13 mouse cellular contexts compared by ENCODE assay signal in the genomic region with DNA sequence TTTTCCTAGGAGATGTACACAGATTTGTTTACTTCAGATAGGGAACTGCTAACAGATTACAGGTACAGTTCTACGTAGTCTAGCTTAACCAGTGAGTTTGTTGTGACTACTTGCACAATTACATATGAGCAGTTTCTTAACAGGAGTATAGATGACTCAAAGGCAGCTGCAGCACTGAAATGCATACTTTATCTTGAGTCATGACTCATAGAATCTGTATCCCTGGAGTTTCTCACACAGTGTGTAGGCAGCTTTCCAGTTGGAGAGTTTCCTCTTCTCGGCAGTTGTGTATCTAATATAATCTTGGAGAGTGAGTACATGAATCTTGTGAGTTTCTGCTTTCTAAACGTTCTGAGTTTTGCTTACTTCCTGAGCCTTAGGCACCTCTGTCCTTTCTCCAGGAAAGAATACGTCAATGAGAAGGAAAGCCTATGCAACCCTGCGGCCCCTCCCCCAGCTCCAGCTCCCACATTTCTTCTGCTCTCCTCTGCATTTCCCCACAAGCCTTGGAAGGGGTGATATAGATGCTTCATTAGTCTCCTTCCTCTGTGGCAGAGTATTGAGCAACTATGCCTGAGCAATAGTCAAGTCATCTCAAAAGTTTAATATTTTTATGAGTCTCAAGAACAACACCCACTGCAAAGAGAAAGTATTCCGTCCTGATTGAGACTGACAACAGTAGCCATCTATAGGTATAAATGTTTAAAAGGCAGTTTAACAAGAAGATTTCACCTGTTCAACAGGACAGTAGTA. TPM values are rescaled to one million over a fixed set of nuclear protein-coding genes. Genes with fewer than 3 reads are reported as not detected.
DNase-seq lines count a peak whose midpoint lies in the region; ATAC-seq and TF ChIP-seq lines count a peak whose summit lies in the region.
"Had no signal": no experiment of that assay in that cellular context is flagged by ENCODE, and none has a peak within 500 bp of the region (broad histone marks: within the 10 kb centered on the region; RNA-seq: fewer than 3 reads in every experiment).

No protein-coding gene starts in this region.

- no peak for TF ChIP-seq POLR2A in limb, embryonic 14.5 days (IDR thresholded peaks at IDR 0.05; ENCODE audit: borderline replicate concordance, extremely low read depth, insufficient read depth, insufficient read length)
- TF ChIP-seq POLR2A in bone marrow macrophage, adult 2 months (IDR thresholded peaks at IDR 0.05; ENCODE audit: borderline replicate concordance, low read depth, low read length): no peak

- H3K36me3 ChIP-seq in limb, embryonic 14.5 days (ENCODE audit: control insufficient read depth, insufficient read depth, low read length): no peaks in the 10 kb centered on the region
- no peaks in the 10 kb centered on the region for H3K36me3 ChIP-seq in limb, embryonic 10.5 days
- H3K36me3 ChIP-seq in hindbrain, embryonic 16.5 days (ENCODE audit: control insufficient read depth, insufficient read depth, low read length): no peaks in the 10 kb centered on the region
- H3K36me3 ChIP-seq: forebrain, embryonic 10.5 days; hindbrain, embryonic 15.5 days; lung, embryonic 15.5 days; neural tube, embryonic 13.5 days had no signal

- no peaks in the 10 kb centered on the region for H3K27me3 ChIP-seq in limb, embryonic 14.5 days (ENCODE audit: control insufficient read depth, insufficient read depth, low read length)
- no peaks in the 10 kb centered on the region for H3K27me3 ChIP-seq in limb, embryonic 10.5 days (ENCODE audit: low read depth, poor library complexity, severe bottlenecking)
- H3K27me3 ChIP-seq in hindbrain, embryonic 16.5 days (replicated peaks; ENCODE audit: control insufficient read depth, insufficient read depth, low read length): no peaks in the 10 kb centered on the region
- H3K27me3 ChIP-seq: hindbrain, embryonic 15.5 days; lung, embryonic 15.5 days; neural tube, embryonic 13.5 days had no signal

- H3K9me3 ChIP-seq in limb, embryonic 14.5 days (ENCODE audit: control insufficient read depth, low read length): no peaks in the 10 kb centered on the region
- no peaks in the 10 kb centered on the region for H3K9me3 ChIP-seq in limb, embryonic 10.5 days (replicated peaks)
- no peaks in the 10 kb centered on the region for H3K9me3 ChIP-seq in hindbrain, embryonic 16.5 days (ENCODE audit: control insufficient read depth, low read length)
- H3K9me3 ChIP-seq: forebrain, embryonic 10.5 days; hindbrain, embryonic 15.5 days; lung, embryonic 15.5 days; neural tube, embryonic 13.5 days had no signal

- H3K4me3 ChIP-seq in limb, embryonic 14.5 days (replicated peaks; ENCODE audit: low read length): no peak overlapping the region
- H3K4me3 ChIP-seq in limb, embryonic 10.5 days: no peak overlapping the region
- H3K4me3 ChIP-seq in bone marrow macrophage, adult 2 months (ENCODE audit: insufficient read depth, low read length): no peak overlapping the region
- H3K4me3 ChIP-seq in hindbrain, embryonic 16.5 days (ENCODE audit: low read length): no peak overlapping the region
- H3K4me3 ChIP-seq: forebrain, embryonic 10.5 days; hindbrain, embryonic 15.5 days; lung, embryonic 15.5 days; neural tube, embryonic 13.5 days had no signal

- H3K27ac ChIP-seq in limb, embryonic 14.5 days (replicated peaks; ENCODE audit: low read depth, low read length): no peak overlapping the region
- no peak overlapping the region for H3K27ac ChIP-seq in limb, embryonic 10.5 days
- peak overlapping the region; percentile 40 for H3K27ac ChIP-seq in bone marrow macrophage, adult 2 months (ENCODE audit: insufficient read depth, low read depth, low read length)
- no peak overlapping the region for H3K27ac ChIP-seq in hindbrain, embryonic 16.5 days (ENCODE audit: low read depth, low read length)
- H3K27ac ChIP-seq: forebrain, embryonic 10.5 days; hindbrain, embryonic 15.5 days; lung, embryonic 15.5 days; neural tube, embryonic 13.5 days had no signal

- ATAC-seq in limb, embryonic 14.5 days (ENCODE audit: low FRiP score, low read depth): no peak
- no peak for ATAC-seq in hindbrain, embryonic 16.5 days

- peak; percentile 41 for DNase-seq in limb, embryonic 14.5 days (ENCODE audit: low spot score)
- DNase-seq in limb, embryonic 10.5 days (ENCODE audit: low spot score): no peak
- peak; percentile 28 for DNase-seq in heart, postnatal 4 days
- peak; percentile 68 for DNase-seq in right cerebral cortex, postnatal 25 days
- no peak for DNase-seq in kidney, adult 8-10 months
- no peak for DNase-seq in urinary bladder, postnatal 10 days (ENCODE audit: low spot score)
- DNase-seq: cerebellum, adult 18-20 months had no signal

- 64% methylated on average over 6 of the region's 6 CpGs for WGBS in limb, embryonic 14.5 days
- 72% methylated on average over 6 of the region's 6 CpGs for WGBS in limb, embryonic 10.5 days
- 75% methylated on average over 6 of the region's 6 CpGs for WGBS in hindbrain, embryonic 16.5 days

- TF ChIP-seq CTCF in bone marrow macrophage, adult 2 months (IDR thresholded peaks at IDR 0.05; ENCODE audit: low read depth, low read length): no peak

- H3K4me1 ChIP-seq in limb, embryonic 14.5 days (ENCODE audit: control insufficient read depth, insufficient read depth, low read length): no peaks in the 10 kb centered on the region
- no peaks in the 10 kb centered on the region for H3K4me1 ChIP-seq in limb, embryonic 10.5 days
- peaks cover 6% of the 10 kb centered on the region for H3K4me1 ChIP-seq in bone marrow macrophage, adult 2 months (ENCODE audit: control insufficient read depth, insufficient read depth, low read length)
- H3K4me1 ChIP-seq in hindbrain, embryonic 16.5 days (ENCODE audit: control insufficient read depth, insufficient read depth, low read depth, low read length): no peaks in the 10 kb centered on the region
- H3K4me1 ChIP-seq: forebrain, embryonic 10.5 days; hindbrain, embryonic 15.5 days; lung, embryonic 15.5 days; neural tube, embryonic 13.5 days had no signal

- no peak overlapping the region for H3K9ac ChIP-seq in limb, embryonic 14.5 days (ENCODE audit: low read depth, low read length, severe bottlenecking)
- no peak overlapping the region for H3K9ac ChIP-seq in hindbrain, embryonic 16.5 days (ENCODE audit: low read depth, low read length)
- H3K9ac ChIP-seq: hindbrain, embryonic 15.5 days; lung, embryonic 15.5 days; neural tube, embryonic 13.5 days had no signal

- H3K4me2 ChIP-seq in limb, embryonic 14.5 days (replicated peaks; ENCODE audit: low read depth, low read length, severe bottlenecking): no peak overlapping the region
- no peak overlapping the region for H3K4me2 ChIP-seq in hindbrain, embryonic 16.5 days (ENCODE audit: low read length)
- H3K4me2 ChIP-seq: hindbrain, embryonic 15.5 days; lung, embryonic 15.5 days; neural tube, embryonic 13.5 days had no signal

RNA-seq across cellular contexts. Expression of a gene that starts 15.0 kb away (rescaled TPM):
- polyA plus RNA-seq in limb, embryonic 14.5 days (2012; rRNA removed): 2.4 and 3.8 TPM in 2 replicates
- polyA plus RNA-seq in limb, embryonic 14.5 days (2014; fragmentation: Nextera tagmentation; extraction: Ambion mirVana): 2.6 and 3.1 TPM in 2 replicates
- 1.9 and 2.4 TPM in 2 replicates for polyA plus RNA-seq in limb, embryonic 10.5 days (2016; fragmentation: Nextera tagmentation; extraction: Ambion mirVana)
- polyA plus RNA-seq in bone marrow macrophage, adult 2 months (2012; ENCODE audit: insufficient read depth, insufficient read length, missing spikeins): not detected in 2 replicates
- 1 to 10 TPM; 3.3 to 3.9 TPM for total RNA-seq in heart, postnatal 4 days (2021)
- polyA plus RNA-seq in hindbrain, embryonic 16.5 days (2015; fragmentation: Nextera tagmentation; extraction: Ambion mirVana): 8.3 and 10.8 TPM in 2 replicates

RNA-seq across cellular contexts. Expression of a gene that starts 45.4 kb away (rescaled TPM):
- polyA plus RNA-seq in limb, embryonic 14.5 days (2012; rRNA removed): 5.7 and 7.9 TPM in 2 replicates
- polyA plus RNA-seq in limb, embryonic 14.5 days (2014; fragmentation: Nextera tagmentation; extraction: Ambion mirVana): 5.9 and 7.8 TPM in 2 replicates
- 5.8 and 6.8 TPM in 2 replicates for polyA plus RNA-seq in limb, embryonic 10.5 days (2016; fragmentation: Nextera tagmentation; extraction: Ambion mirVana)
- polyA plus RNA-seq in bone marrow macrophage, adult 2 months (2012; ENCODE audit: insufficient read depth, insufficient read length, missing spikeins): 0.24 TPM in 1 of 2 replicates, not detected in the other
- total RNA-seq in heart, postnatal 4 days (2021): 1 to 10 TPM; 1.7 to 1.9 TPM
- polyA plus RNA-seq in hindbrain, embryonic 16.5 days (2015; fragmentation: Nextera tagmentation; extraction: Ambion mirVana): 6.2 and 6.5 TPM in 2 replicates

Comparison
In these comparisons a context has a peak if more than half of its experiments do, and no peak if none do; other contexts are left out.
1. DNase-seq: peak in limb, embryonic 14.5 days (single experiment), heart, postnatal 4 days (single experiment) and right cerebral cortex, postnatal 25 days (single experiment); none in limb, embryonic 10.5 days (single experiment), kidney, adult 8-10 months (0 of 2) and urinary bladder, postnatal 10 days (single experiment).